Mouse (Mus musculus): ENCODE data around the gene Man1c1.

Gene Man1c1

GRCm38 (mm10) chr4:134511730-134512129 is 192.4 kb downstream of the Man1c1 start:
- no peak for DNase-seq (ENCODE audit: low spot score)

Measured in urinary bladder, postnatal 10 days (tissue).